Mouse (Mus musculus) B cell, adult 67 days (primary cell): ENCODE measurements around the gene B3glct. TPM values are rescaled to one million over a fixed set of nuclear protein-coding genes. Genes with fewer than 3 reads are reported as not detected.

Experiments used
- total RNA-seq, 2 experiments: library from RNA; stranded (reverse); gene quantifications; 4 replicates each; pipeline ENCODE4 v1.2.4; 2023

B3glct gene
- total RNA-seq, result 1 to 10 TPM; 5.3 to 5.5 TPM

GRCm38 (mm10) chr5:149678100-149678989 is at the start of gene B3glct:
Gene B3glct (plus strand): TSS chr5:149678230.

GRCm38 (mm10) chr5:149636075-149636920 is 41.7 kb upstream of the B3glct start, which contains the start of gene Hsph1:
Gene Hsph1 (minus strand): TSS chr5:149636376.

Other genes starting within 250 kb of the B3glct start
- gene Tex26, start 238.6 kb upstream of the B3glct start, total RNA-seq, result not detected
- not detected for gene Wdr95, start 149.6 kb upstream of the B3glct start, total RNA-seq
- gene Hsph1, start 41.9 kb upstream of the B3glct start, total RNA-seq, result 100 to 1,000 TPM; 122 to 363 TPM